Mouse (Mus musculus): ENCODE data around the gene Ptov1.
"Not testable (repeated sequence)": the region's sequence is repeated elsewhere in the genome, so short reads cannot be mapped to it uniquely, and the experiment has no call there.

Gene Ptov1

DNA sequence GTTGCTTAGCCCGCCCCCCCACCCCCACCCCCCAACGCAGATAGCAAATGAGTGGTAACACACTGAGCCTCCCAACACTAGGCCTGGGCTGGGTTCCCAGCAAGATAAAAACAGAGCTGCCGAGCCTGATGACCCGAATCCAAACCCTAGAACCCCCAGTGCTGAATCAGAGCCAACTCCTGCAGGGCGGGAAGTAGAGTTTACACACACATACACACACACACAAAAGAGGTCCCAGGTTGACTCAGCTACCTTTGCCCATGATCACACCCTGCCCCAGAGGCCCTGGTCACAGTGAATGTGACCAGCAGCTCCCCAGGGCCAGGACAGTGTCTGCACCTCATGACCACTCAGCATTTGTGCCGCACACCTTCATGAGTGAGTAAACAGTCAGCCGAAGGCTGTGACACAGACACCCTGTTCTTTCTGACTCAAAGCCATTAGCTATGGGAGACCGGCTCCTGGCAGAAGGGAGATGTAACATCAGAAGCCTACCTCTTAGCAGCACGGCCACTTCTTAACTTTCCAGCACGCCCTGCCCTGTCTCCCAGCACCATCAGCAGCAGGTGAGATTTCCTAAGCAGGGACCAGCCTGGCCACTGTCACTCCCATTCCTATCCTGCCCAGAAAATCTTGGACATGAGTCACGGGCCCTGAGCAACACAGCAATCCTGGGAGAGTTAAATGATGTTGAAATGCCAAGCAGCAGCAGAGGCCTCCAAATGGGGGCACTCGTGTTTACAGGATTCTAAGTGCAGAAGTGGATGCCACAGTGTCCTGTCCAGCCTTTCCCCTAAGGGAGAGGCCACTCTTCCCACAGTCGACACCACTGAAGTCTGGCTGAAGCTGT, 18.9 kb upstream of the Ptov1 start:
- DNase-seq (ENCODE audit: low spot score): peak; percentile 78

DNA sequence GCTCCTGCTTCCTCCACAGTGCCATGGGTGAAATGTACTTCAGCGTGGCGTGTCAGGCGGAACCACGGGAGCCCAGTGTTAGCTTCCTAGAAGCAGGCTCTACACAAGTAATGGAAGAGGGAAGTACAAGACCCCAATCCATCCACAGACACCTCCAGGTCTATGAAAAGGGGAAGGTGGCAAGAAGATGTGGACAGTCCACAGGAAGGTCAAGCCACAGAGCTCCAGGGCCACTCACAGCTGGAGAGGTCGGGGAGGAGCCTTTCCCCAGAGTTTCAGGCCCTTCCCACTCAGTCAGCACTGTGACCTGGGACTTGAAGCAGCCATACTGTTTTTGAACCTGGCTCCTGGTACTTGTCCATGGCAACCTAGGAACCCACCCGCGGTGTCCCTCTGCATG, 17.4 kb upstream of the Ptov1 start:
- DNase-seq (ENCODE audit: low spot score): no peak

DNA sequence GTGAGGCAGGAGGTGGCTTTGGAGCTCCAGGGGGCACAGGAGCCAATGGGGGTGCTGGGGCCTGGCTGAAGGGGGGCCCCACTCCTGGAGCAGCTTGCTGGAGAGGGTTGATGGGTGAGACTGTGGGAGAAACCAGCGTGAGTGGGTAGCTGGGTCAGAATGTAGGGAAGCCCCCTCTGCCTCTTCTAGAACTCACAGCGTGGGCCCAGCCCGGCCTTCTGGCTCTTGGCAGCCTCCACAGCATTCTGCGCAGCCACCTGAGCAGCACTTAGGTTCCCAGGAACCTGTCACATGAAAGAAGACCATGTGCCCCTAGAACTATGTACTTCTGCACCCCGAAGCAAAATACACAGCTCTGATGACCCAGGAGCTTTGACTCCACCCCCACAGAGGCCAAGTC, 15.0 kb upstream of the Ptov1 start:
- no peak for DNase-seq (ENCODE audit: low spot score)

DNA sequence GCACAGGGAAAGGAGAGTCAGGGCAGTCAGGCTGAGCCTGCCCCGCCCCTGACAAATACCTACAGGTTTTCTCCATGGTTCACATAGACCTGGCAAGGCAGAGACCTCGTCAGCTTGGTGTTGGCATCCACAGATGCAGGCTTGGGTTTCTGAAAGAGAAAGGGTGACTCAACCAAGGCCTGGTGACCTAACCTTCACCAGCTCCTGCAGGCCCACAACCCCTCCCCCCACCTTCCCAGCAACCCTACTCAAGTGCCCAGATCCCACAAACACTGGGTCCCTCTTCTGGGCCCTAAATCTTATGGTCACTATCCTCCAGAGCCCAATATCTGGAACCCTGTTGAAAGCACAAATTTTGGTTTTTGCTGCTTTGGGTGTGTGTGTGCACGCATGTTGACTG, 13.4 kb upstream of the Ptov1 start:
- DNase-seq (ENCODE audit: low spot score): no peak

DNA sequence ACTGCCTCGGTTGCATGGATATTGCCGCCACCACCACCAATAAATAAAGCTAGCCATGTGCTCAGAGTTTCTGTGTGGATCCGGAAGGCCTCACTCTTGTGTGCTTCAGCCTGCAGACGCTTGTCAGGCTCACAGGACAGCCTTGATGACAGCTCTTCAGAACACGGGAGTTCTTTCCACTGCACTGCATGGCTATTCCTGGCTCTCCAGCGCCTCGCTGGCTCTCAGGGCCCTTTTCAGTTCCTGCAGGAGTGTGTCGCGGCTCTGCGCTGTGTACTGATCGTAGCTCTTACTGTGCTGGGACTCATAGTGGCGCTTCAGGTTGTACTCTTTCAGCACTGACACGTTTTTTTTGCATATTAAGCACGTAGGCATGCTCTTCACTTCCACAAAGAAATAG, 8.2 kb upstream of the Ptov1 start:
- no peak for DNase-seq (ENCODE audit: low spot score)

DNA sequence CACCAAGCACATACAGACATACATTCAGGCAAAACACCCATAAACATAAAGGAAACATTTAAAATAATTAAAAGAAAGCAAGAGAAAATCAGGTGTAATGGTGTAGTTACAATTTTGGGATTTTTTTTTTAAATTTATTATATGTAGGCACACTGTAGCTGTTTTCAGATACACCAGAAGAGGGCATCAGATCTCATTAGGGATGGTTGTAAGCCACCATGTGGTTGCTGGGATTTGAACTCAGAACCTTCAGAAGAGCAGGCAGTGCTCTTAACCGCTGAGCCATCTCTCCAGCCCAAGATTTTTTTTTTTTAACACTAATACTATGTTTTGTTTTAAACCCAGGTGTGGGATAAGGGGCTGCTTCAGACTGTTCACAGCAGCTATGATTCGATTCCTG, 2.2 kb upstream of the Ptov1 start:
- not testable (repeated sequence) for DNase-seq (ENCODE audit: low spot score)

DNA sequence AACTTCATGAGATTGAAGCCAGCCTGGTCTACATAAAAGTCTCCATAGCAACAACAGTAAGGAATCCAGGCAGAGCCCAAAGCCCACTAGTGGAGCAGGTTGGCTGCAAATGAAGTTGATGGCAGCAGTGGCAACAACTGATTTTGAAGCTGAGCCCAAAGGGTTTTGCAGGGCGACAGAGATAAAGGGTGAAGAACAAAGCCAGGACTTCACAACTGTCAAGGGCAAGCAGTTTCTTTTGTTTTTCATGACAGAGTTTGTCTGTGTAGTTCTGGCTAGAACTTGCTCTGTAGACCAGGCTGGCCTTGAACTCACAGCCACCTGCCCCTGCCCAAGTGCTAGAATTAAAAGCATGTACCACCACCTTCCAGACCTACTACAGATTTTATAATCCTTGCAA, 1.6 kb upstream of the Ptov1 start:
- no peak for DNase-seq (ENCODE audit: low spot score)

DNA sequence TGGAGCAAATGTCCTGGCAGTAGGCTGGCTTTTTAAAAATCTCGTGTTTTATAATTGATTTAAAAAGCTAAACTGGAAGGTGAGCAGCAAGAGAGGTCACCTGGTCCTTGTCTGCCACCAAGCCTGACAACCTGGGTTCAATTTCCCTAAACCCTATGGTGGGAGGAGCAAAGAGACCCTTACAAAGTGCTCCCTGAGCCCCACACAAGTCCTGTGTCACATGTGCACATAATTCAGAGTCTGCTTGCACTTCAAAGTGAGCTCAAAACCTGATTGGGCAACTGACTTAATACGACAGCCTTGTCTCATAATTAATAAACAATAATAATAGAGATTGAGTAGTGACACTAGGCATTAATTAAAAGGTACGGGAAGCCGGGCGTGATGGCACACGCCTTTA, 1.0 kb upstream of the Ptov1 start:
- no peak for DNase-seq (ENCODE audit: low spot score)

DNA sequence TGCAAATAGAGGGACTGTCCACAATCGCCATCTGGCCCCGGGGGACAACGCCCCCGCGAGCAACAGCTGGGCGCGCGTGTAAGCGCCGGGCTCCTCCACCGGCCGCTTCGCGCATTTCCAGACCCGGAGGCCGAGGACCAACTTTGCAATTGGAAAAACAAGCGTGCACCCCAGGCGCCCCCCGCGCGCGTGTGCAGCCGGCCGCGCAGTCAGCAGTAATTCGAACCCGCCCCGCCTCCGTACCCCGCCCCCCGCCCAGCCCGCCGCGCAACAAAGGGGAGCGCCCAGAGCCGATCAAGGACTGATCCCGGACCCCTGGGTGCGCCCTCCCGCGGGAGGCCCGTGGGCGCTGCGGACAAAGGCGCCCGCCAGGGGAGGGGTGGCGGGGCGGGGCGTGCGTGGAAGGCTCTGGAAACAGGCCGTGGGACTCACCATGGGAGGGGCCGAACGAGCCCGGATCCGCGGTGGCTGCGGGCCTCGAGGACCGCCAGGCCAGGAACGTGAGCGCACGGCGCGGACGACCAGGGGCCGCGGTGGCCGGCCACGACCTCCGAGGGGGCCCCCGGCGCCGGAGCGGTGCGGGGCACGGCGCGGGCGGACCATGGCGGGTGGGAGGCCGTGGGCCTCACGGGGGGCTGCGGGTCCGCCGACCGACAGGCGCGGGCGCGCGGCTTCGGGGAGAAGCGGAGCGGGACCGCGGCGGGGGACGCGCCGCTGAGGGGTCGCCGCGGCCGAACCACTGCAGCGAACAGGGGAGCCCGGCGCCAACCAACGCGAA, 480 bp downstream of the Ptov1 start:
- peak; percentile 37 for DNase-seq (ENCODE audit: low spot score)

DNA sequence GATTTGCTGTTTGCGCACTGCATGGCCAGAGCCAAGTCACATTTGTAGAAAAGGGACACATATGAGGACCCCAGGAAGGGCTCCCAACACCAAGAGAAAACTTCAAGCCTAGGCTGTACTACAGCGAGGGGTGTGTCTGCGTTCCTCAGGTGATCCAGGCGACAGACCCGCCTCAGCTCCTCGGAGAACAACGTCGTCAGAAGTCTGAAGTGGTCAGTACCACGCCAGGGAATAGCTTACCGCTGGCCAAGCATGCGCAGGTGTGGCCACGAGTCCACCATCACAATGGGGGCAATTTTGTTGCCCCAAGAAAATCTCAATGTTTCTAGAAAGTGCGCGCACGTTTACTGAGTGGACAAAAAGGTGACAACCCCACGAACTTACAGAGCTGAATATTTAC, 1.1 kb downstream of the Ptov1 start:
- no peak for DNase-seq (ENCODE audit: low spot score)

DNA sequence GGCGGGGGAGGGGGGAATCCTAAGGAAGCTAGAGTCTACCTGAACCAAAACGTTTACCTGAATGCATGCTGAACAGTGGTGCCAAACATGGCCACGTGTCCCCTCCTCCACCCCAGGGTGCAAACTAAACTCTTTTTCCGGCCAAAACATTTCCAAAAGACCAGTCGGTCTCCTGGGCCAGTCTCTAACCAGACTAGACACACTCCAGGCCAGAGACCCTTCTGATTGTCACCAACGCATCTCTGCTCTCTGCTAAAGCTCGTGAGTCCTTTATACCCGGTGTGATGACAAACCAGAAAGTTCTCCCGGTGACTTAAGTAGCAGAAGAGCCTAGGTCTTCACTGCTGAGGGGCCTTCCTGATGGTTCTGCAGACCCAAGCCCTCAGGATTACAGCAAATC, 1.8 kb downstream of the Ptov1 start:
- DNase-seq (ENCODE audit: low spot score): no peak

DNA sequence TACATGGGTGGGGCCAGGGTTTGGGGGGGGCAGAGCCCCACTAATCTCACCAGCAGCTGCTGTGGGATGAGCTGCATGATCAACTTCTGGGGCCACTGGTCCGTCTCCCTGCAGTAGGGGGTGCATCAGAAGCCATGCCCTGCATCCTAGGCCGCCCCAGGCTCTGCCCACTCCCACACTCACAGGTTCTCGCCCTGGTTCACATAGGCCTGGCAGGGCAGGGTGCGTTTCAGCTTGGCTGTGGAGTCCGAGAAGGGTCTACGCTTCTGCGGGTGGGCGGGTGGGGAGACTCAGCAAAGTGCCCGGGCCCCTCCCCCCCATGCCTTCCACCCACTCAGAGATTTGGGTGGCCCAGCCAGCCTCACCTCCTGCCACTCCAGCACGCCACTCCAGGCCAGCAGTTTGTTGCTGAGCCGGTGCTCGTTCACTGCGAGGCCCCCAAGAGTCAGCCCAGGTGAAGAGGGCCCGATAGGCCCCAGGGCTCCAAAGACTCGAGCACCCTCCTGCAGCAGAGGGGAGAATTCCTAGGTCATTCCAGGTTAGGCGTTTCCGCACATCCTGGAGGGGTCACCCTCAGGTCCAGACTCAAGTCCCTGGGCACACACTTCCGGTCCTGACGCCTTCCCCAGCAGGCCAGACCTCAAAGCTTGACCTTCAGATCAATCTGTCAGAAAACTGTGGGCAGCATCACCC, 2.4 kb downstream of the Ptov1 start:
- no peak for DNase-seq (ENCODE audit: low spot score)

DNA sequence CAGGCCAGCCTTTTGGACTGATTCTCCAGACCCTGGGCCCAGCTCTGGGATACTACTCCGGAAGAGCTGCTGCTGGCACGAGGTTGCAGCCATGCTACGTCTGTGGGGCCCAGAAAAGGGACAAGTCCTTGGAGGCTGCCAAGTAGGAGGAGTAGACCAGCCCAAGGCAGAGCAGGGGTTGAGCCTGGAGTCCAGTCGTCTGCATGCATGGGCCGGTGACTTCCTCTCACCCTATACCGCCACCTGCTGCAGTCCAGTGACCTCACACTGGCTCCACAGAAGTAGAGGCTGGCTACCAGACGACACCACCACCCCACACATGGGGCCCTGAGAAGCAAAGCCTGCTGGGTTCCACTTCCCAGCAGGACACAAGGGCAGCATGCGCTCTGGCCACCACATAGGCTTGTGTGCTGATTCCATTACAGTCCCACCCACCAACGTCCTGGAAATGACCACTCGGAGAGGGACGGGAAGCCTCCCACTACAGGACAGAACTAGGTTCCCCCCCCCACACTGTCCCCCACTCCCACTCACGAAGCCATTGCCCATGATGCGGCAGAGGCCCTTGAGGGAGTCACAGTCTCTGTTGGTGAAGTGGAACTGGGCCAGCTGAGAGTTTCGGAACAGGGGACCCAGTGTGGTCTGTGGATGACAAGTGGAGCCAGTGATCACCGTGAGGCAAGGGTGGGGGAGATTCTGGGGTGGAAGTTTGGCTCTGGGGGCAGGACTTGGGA, 3.1 kb downstream of the Ptov1 start:
- peak; percentile 93 for DNase-seq (ENCODE audit: low spot score)

DNA sequence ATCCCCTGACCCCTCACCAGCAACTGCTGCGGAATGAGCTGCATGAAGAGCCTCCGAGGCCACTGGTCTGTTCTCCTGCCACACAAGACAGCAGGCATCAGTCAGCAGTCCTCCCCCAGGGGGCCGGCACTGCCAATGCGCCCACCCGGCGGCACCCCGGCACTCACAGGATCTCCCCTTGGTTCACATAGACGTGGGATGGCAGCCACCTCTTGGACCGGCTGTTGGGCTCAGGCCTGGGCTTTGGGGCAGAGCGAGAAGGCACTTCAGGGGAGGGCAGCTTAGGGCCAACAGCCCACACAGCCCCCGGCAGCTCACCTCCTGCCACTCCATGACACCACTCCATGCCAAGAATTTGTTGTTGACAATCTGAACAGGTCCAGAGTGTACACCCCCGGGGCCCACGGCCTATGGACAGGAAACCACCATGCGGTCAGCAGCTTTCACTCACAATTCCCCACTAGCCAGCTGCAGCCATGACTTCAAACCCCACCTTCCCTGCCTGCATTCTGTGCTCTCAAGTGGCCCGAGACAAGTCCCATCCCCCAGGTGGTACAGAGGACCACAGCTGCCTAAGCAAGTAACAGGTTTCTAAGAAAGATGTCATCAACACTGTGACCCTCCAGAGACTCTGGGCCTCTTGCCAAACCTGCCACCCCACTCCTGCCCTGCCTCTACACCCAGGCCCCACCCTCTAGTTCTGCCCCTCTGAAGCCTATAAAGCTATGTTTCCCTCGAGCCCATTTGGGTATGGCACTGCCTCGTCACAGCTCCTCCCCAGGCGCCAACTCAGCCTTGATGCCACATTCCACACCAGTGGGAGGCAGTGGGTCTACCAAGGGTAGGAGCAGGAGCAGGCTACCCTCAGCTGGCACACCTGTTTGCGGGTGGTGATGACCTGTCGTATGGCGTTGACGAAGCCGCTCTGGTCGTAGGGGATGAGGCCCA, 4.7 kb downstream of the Ptov1 start:
- no peak for DNase-seq (ENCODE audit: low spot score)

DNA sequence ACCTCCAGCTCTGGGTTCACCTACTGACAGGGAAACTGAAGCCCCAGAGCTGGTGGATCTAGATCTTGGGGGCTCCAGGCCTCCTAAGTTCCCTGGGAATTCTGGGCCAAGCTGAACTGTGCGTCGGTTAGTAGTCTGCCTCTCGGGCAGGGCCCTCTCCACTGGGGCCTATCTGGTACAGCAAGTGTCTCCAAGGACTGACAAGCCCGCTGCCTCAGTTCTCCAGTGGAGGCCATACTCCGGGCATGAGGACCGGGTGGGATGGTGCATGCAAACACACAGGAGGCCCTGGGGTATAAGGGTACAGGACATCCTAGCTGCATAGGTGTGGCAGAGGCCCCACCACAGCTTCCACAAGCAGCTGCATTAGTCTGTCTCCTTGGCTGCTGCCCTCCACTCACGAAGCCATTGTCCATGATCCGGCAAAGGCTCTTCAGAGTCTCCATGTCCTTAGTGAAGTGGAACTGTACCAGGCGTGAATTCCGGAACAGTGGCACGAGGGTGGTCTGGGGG, 5.5 kb downstream of the Ptov1 start:
- no peak for DNase-seq (ENCODE audit: low spot score)

DNA sequence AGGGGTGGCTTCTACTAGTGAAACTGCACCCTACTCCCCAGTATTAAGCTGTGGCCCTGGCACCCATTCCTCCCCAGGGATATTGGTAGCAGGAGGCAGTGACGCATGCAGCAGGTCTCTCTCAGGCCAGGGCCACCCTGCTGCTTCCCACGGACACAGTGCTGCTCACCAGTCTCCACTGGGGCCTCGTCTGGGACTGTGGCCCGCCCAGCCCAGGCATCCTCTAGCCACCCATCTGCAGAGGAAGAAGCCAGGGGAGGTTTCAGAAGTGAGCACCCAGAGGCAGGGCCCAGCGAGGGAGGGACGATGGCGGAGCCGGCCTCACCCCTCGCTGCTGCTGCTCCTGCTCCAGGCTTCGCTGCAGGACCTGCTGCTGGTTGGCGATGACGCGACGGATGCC, 6.4 kb downstream of the Ptov1 start:
- DNase-seq (ENCODE audit: low spot score): no peak

DNA sequence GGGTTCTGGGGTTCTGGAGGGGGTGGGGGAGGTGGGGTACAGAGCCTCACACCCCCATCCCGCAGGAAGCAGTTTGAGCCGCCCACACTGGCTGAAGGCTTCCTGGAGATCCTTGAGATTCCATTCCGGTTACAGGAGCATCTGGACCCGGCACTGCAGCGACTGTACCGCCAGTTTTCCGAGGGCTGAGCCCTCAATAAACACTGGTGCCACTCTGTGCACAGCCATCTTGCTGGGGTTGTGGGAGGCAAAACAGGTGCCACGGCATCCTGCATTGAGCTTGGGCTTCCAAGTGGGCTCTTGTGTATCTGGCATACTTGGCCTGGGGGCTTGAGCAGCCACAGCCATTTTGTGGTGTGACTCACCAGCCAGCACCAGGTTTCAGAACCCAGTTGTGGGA, 7.2 kb downstream of the Ptov1 start:
- DNase-seq (ENCODE audit: low spot score): no peak

DNA sequence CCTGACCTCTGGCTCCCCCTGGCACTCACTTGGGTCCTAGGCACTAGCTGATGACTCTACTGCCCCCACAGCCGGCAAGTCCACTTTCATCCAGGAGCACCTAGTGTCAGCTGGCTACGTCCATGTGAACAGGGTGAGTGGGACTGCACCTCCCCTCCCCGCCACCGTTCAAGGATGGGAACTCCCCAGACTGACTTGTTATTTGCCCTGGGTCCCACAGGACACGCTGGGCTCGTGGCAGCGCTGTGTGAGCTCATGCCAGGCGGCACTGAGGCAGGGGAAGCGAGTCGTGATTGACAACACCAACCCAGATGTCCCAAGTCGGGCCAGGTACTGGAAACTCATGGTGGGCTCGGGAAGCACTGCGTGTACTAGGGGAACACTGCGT, 8.2 kb downstream of the Ptov1 start:
- no peak for DNase-seq (ENCODE audit: low spot score)

DNA sequence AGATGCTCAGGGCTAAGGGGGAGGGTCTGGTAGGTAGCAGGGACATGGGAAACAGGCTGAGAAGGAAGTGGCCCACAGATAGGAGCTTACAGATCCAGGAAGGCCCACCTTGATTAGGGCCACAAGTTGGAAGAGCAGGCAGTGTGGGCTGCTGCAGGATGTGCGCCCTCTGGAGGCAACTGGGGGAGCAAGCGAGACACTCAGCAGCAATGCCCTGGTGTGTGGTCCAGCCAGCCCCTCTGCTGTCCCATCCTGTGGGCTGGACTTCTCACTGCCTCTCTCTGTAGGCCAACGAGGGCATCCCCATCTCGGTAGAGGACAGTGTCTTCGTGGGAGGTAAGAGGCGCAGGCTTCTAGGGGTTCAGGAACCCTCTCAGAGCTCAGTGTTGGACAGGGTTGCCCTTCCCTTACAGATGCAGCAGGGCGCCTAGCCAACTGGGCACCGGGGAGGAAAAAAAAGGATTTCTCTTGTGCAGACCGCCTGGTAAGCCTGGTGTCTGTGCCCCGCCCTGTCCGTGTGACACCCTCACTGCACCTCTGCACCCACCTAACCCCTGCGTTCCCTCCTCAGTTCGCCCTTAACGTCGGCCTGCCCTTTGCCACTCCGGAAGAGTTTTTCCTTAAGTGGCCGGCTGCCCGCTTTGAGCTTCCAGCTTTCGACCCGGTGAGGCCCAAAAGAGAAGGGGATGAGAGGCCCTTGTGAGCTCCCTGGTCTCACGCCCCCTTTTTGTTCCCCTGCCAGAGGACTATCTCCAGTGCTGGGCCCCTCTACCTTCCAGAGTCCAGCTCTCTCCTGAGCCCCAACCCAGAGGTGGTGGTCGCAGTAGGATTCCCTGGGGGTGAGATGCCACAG, 8.8 kb downstream of the Ptov1 start:
- peak; percentile 55 for DNase-seq (ENCODE audit: low spot score)

DNA sequence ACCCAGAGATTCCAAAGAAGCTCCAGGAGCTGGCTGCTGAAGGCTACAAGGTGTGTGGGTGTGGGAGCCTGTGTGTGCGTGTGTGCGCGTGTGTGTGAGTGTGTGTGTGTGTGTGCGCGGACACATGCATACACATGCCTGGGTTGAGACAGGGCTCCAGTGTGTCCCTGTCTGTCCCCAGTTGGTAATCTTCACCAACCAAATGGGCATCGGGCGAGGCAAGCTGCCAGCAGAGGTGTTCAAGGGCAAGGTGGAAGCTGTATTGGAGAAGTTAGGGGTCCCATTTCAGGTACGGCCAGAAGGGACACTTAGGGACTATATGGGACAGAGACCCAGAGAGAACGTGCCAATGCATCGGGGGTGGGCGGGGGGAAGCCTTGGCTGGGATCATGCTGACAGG, 9.7 kb downstream of the Ptov1 start:
- DNase-seq (ENCODE audit: low spot score): no peak
